Mouse (Mus musculus) olfactory bulb, adult 2 months (tissue): ENCODE measurements at regions not wholly inside any gene's neighbourhood (a gene's known extent, or its start where the extent isn't known, plus 50 kb on each side); places are given as distances from the start of the nearest gene placed in this dataset.
A peak's percentile ranks its signal among the peaks of the same experiment; 100 is the strongest.

Source experiments
- H3K27ac ChIP-seq: fragments of 200-500 bp; 2 replicates; pipeline ENCODE4 v1.5.1; 2012; ENCODE audit warnings: low read depth, low read length; ENCODE audit not compliant: insufficient read depth
- H3K4me1 ChIP-seq: fragments of 200-500 bp; 2 replicates; pipeline ENCODE4 v1.6.1; 2012; ENCODE audit warnings: low read length; ENCODE audit not compliant: control insufficient read depth, insufficient read depth
- H3K4me3 ChIP-seq: fragments of 200-500 bp; 2 replicates; pipeline ENCODE4 v1.5.1; 2012; ENCODE audit warnings: mild to moderate bottlenecking, low read depth, low read length, moderate library complexity; ENCODE audit not compliant: insufficient read depth
- CTCF ChIP-seq: fragments of 200-500 bp; IDR thresholded peaks from 2 replicates; pipeline ENCODE4 v1.5.1; 2012; ENCODE audit warnings: low read depth, mild to moderate bottlenecking, low read length, moderate library complexity; ENCODE audit not compliant: insufficient read depth
- POLR2A ChIP-seq: fragments of 200-500 bp; IDR thresholded peaks from 2 replicates; pipeline ENCODE4 v1.6.1; 2012; ENCODE audit warnings: mild to moderate bottlenecking, low read depth, low read length, moderate library complexity; ENCODE audit not compliant: insufficient read depth
- WGBS: fragments of 180-500 bp; shearing (Covaris S2); methylation state at CpG from one replicate; pipeline ENCODE4 v1.1.7; 2018; 5-methylcytosine and 5-hydroxymethylcytosine counted together

DNA sequence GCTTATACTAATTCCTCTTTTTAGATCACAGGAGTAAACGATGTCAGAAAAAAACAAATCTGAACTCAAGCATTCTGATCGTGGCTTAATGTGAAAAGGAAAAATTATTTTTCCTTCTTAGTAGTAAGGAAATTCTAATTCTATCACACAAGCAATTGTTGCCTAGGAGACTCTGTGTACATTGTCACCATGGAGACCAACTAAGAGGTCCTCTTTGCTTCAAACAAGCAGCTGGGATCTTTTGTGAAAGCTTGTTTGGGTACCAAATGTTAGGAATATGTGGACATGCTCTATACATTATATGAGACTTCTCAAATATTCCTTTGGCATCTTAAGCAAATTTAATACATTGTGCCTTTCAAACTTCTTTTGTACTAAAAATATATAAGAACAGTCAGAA lies 345.9 kb upstream of the Atp10a start:
- Histone ChIP-seq H3K4me3 (no peak overlapping the region), H3K27ac (no peak overlapping the region), H3K4me1 (no peaks in the 10 kb centered on the region)
- WGBS, result 37% methylated on average over 2 of the region's 2 CpGs
- no peak for TF ChIP-seq POLR2A
- TF ChIP-seq CTCF, result no peak

DNA sequence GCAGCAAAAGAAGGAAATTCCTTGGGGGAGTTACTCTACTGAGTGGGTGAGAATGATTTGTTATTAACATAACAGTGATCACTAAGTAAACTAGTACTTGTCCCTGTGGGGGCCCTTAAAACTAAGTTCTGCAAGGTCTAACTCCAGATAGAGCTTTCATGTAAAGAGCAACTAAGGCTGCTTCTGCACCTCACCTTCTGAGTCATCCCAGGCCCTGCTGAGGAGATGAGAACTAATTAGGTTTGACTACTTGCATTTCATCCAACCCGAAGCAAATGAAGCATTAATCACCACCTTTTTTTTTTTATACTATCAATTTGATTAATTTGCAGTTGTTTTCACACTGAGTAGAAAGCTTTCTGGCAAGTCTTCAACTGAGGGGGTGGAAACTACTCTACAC lies 333.6 kb upstream of the Atp10a start:
- WGBS, result 5% methylated on average over 1 of the region's 1 CpGs
- TF ChIP-seq CTCF, result no peak
- TF ChIP-seq POLR2A, result no peak
- Histone ChIP-seq H3K27ac (no peak overlapping the region), H3K4me1 (no peaks in the 10 kb centered on the region), H3K4me3 (no peak overlapping the region)

DNA sequence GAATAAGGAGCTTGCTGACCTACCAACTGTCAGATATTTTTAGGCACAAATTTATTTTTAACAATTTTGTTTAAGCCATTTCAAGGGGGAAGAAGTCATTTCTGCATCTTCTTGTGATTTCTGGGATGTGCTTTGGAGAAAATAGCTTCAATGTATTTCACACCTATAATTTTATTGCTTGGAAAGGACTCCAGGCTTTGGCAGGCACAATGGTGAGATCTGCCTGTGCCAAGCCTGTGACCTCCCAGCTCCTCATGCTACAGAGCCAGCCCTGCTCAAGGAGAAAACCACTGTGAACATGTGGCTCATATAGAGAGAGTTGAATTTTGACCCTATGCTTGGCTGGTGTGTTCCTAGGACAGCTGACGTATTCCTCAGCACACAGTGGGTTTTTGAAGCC lies 288.6 kb upstream of the Atp10a start:
- 78% methylated on average over 1 of the region's 1 CpGs for WGBS
- H3K27ac ChIP-seq, result no peak overlapping the region
- TF ChIP-seq POLR2A, result no peak
- TF ChIP-seq CTCF, result no peak
- H3K4me3 ChIP-seq, result no peak overlapping the region
- H3K4me1 ChIP-seq, result peaks cover 2% of the 10 kb centered on the region; the same call in 1 of the 2 replicates

DNA sequence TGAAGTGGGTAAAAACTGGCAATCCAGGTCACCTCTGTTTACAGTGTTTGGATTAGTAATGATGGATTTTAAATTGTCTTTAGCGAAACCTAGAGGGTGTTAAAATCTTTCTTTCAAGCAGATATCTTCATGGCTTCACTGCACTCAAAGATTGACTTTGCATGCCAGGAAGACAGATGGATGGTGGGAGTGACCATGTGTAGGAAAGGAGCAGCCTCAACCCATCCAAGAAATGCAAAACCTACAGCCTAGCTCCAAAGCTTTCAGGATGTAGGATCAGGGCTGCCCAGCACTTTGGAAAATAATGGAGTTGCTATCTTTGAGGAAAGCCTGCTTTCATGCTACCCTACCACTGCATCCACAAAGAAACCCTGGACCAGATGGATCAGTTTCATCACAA lies 272.6 kb upstream of the Atp10a start:
- Histone ChIP-seq H3K4me3 (no peak overlapping the region), H3K27ac (no peak overlapping the region), H3K4me1 (0 out of 2 replicates have a peak, but pooled peaks cover 2% of the 10 kb centered on the region)
- WGBS, result 90% methylated on average over 1 of the region's 1 CpGs
- TF ChIP-seq POLR2A (no peak), CTCF (no peak)

DNA sequence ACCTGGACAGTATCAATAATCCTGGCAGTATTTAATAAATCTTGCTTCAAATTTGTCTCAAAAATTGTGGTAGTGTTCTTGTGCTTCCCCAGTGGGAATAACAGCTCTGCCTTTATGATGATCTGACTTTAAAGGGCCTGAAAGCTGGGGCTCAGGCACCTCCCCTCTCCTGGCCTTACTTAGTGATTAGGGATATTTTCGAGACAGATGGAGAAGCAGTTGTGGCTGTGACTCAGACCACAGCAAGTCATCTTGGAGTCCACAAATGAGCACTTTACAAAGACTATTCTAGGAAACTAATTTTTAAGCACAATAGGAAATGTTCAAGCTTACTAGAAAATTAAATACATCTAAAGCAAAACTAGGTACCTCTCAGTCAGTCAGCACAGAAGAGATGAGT lies 267.6 kb upstream of the Atp10a start:
- 20% methylated on average over 1 of the region's 1 CpGs for WGBS
- TF ChIP-seq CTCF (no peak), POLR2A (no peak)
- peak overlapping the region; percentile 69; the same call in 1 of the 2 replicates for H3K27ac ChIP-seq
- no peak overlapping the region for H3K4me3 ChIP-seq
- H3K4me1 ChIP-seq, result no peaks in the 10 kb centered on the region

DNA sequence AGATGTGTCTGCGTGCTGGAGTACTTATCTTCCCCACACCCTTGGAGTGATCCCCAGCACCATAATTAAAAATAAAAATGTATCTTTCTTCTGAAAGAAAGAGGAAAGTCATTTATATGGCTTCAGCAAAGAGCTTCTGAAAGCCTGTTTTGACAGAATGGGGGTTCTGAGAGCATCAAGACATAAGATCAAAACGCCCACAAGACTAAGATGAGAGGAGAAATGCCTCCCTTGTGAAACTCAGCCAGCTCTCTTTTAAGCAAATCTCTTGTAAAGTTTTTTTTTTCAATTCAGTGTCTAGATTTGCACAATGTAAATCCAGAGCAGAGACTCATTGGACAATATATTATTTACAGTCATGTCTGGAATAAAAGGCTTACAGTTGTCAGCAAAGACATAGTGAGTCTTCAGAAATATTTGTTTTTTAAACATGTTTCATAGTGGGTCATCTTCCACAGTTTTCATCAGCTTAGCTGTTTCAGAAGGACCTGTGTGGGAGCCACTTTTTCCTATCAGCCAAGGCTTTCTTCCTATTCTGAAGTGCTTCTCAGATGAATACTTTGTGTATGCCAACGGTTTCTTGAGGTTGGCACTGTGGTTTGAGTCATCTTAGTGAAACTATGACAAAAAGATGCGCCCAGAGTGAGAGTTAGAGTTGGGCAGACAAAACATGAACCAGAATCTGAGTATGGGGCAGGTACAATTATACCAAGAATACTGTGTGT lies 263.4 kb upstream of the Atp10a start:
- TF ChIP-seq CTCF (no peak), POLR2A (no peak)
- 66% methylated on average over 4 of the region's 4 CpGs for WGBS
- H3K4me3 ChIP-seq, result no peak overlapping the region

DNA sequence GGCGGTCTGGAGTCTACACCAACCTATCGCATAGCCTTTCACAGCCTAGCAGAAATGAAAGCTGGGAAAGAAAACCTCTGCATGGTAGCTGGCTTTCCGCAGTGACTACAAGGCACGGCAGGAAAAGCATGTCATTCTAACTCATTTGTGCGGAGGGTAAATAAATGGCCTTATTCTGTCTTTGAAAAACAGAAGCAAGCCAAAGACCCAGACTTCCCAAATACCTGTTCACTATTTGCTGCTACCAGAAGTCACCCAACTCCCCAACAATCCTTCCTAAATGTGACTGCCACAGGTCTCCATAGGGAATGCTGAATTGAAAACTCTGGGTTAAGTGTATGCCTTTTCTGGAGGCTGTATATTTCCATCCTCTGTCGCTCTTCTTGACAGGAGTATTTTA lies 258.0 kb upstream of the Atp10a start:
- Histone ChIP-seq H3K4me1 (no peaks in the 10 kb centered on the region), H3K27ac (peak overlapping the region; percentile 69), H3K4me3 (no peak overlapping the region)
- no peak for TF ChIP-seq POLR2A
- no peak for TF ChIP-seq CTCF
- 24% methylated on average over 6 of the region's 6 CpGs for WGBS

More for the DNA sequence above, 263.4 kb upstream of the Atp10a start:
- no peak overlapping the region for H3K27ac ChIP-seq
- no peaks in the 10 kb centered on the region for H3K4me1 ChIP-seq

DNA sequence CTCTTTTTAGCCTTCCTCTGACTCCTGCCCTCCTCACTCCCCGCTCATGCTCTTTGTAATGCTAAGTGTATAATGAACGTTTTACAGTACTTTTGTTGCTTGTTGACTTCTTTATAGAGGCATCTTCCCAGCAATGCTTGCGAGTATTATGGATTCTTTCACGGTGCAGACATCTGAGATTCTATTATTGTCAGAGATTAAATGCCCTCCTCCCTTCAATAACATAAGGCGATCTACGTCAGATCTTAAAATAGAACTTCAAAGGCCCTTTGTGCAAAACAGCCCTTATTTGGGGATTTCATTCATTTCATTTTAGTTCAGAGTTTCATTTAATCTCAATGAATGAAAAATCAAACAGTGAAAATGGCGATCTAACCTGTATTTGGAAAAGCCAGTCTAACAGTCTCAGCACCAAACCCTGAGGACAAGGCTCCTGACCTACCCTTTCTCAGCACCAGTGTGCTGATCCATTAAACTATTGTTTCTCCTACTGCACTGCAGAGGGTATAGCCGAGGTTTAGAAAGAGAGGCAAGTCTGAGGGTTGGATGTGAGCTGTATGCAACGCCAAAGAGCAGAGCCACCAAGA lies 257.3 kb upstream of the Atp10a start:
- no peak for TF ChIP-seq POLR2A
- TF ChIP-seq CTCF, result no peak
- H3K27ac ChIP-seq, result peak overlapping the region; percentile 99
- 2% methylated on average over 9 of the region's 9 CpGs for WGBS
- H3K4me3 ChIP-seq, result peak overlapping the region; percentile 45
- H3K4me1 ChIP-seq, result no peaks in the 10 kb centered on the region

DNA sequence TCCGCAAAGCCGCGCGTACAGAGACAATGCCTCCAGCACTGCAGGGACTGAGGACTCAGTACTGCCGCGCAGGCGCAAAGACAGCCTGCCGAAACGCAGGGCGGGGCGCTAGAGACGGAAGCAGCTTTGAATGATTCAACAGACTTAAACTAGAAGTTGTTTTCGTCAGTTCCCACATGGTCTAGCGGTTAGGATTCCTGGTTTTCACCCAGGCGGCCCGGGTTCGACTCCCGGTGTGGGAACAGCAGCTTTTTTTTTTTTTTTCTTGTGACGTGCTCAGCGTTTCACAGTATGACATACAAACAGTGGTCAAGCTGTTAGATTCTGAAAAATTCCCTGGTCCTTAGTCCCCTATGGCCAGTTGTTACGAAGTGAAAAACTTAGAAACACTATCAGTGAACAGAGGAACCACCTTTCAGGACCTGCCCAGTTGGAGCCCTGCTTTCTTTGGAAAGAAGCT lies 256.8 kb upstream of the Atp10a start:
- 1% methylated on average over 21 of the region's 21 CpGs for WGBS
- H3K4me3 ChIP-seq, result peak overlapping the region; percentile 45
- H3K27ac ChIP-seq, result peak overlapping the region; percentile 99
- TF ChIP-seq POLR2A, result peak; percentile 98
- TF ChIP-seq CTCF, result no peak
- H3K4me1 ChIP-seq, result no peaks in the 10 kb centered on the region
